Mouse (Mus musculus): ENCODE results near the gene Camkmt.

DNA sequence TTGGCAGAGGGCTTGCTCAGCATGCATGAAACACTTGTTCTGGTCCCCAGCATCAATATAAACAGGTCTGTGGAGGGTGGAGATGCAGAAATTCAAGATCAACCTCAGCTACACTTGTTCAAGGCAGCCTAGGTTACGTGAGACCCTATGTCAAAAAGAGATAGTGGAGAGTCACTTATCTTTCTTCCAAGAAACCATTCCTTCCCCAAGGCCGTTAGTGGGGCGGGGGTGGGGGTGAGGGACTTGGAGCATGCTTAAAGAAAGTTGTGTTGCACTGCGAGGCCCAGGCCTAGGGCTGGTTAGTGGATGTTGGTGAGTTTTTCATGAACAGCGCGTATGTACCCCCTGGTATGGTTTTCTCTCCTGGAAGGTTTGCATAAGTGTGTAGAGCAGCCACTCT, 292.6 kb downstream of the Camkmt start:
- no peak for TF ChIP-seq CTCF (IDR thresholded peaks at IDR 0.05; ENCODE audit: control insufficient read depth, insufficient read depth, insufficient replicate concordance, low read depth, low read length)
- TF ChIP-seq POLR2A (IDR thresholded peaks at IDR 0.05; ENCODE audit: control insufficient read depth, low read depth, low read length) = no peak
